Comparison of ENCODE assay signal across 11 mouse cellular contexts in genomic region chr15:7144942-7145341, GRCm38 (mm10). TPM values are rescaled to one million over a fixed set of nuclear protein-coding genes. Genes with fewer than 3 reads are reported as not detected.
DNase-seq lines count a peak whose midpoint lies in the region; ATAC-seq and TF ChIP-seq lines count a peak whose summit lies in the region.
"Had no signal": no experiment of that assay in that cellular context is flagged by ENCODE, and none has a peak within 500 bp of the region (broad histone marks: within the 10 kb centered on the region; RNA-seq: fewer than 3 reads in every experiment).

No protein-coding gene starts in this region.

- no peak overlapping the region for H3K9ac ChIP-seq in heart, adult 2 months (ENCODE audit: low read depth, low read length)
- H3K9ac ChIP-seq in lung, postnatal 0 days (replicated peaks; ENCODE audit: low read depth): no peak overlapping the region
- H3K9ac ChIP-seq in stomach, postnatal 0 days (ENCODE audit: low read length): no peak overlapping the region
- H3K9ac ChIP-seq: midbrain, embryonic 15.5 days had no signal

- peak; percentile 14; the same call in 1 of the 2 replicates for ATAC-seq in lung, postnatal 0 days
- ATAC-seq in stomach, postnatal 0 days (ENCODE audit: low FRiP score, low TSS enrichment): no peak
- ATAC-seq: midbrain, embryonic 15.5 days had no signal

- H3K27ac ChIP-seq in heart, adult 2 months: peak overlapping the region; percentile 64
- H3K27ac ChIP-seq in heart, embryonic 10.5 days: no peak overlapping the region
- H3K27ac ChIP-seq in layer of hippocampus, adult 2 months: peak overlapping the region; percentile 81
- H3K27ac ChIP-seq in lung, postnatal 0 days (ENCODE audit: low read length): peak overlapping the region; percentile 8; the same call in 1 of the 2 replicates
- no peak overlapping the region for H3K27ac ChIP-seq in stomach, postnatal 0 days (replicated peaks)
- H3K27ac ChIP-seq: midbrain, embryonic 15.5 days had no signal

- no peak for TF ChIP-seq POLR2A in heart, adult 2 months (IDR thresholded peaks at IDR 0.05; ENCODE audit: insufficient read depth, low read depth, low read length)

- DNase-seq in cerebellum, postnatal 10 days: peak; percentile 58 to 69
- DNase-seq in cerebellum, postnatal 25 days: no peak
- DNase-seq in heart, adult 2 months: peak; percentile 52 to 60
- DNase-seq in heart, embryonic 10.5 days (ENCODE audit: low spot score): no peak
- DNase-seq in layer of hippocampus, adult 2 months (ENCODE audit: low spot score in 2 of 2): no peak
- DNase-seq in layer of hippocampus, adult 18-20 months (ENCODE audit: low spot score in 2 of 2): no peak
- DNase-seq in lung, postnatal 0 days (ENCODE audit: low spot score): no peak
- no peak for DNase-seq in stomach, postnatal 0 days (ENCODE audit: low spot score)
- DNase-seq: adrenal gland, postnatal 25 days; kidney, postnatal 14 days had no signal

- TF ChIP-seq CTCF in heart, adult 2 months (IDR thresholded peaks at IDR 0.05): no peak
- TF ChIP-seq CTCF in layer of hippocampus, adult 2 months (conservative IDR thresholded peaks at IDR 0.05): no peak
- no peak for TF ChIP-seq CTCF in lung, postnatal 0 days (IDR thresholded peaks at IDR 0.05)
- TF ChIP-seq CTCF in stomach, postnatal 0 days (IDR thresholded peaks at IDR 0.05; ENCODE audit: low read depth): no peak

- H3K4me1 ChIP-seq in heart, adult 2 months (ENCODE audit: control insufficient read depth, insufficient read depth, low read length): peaks cover 35% of the 10 kb centered on the region
- H3K4me1 ChIP-seq in heart, embryonic 10.5 days: peaks cover 32% of the 10 kb centered on the region
- H3K4me1 ChIP-seq in lung, postnatal 0 days (ENCODE audit: insufficient read depth, low read depth, low read length): peaks cover 24% of the 10 kb centered on the region
- 0 out of 2 replicates have a peak, but pooled peaks cover 3% of the 10 kb centered on the region for H3K4me1 ChIP-seq in stomach, postnatal 0 days (replicated peaks; ENCODE audit: control insufficient read depth, insufficient read depth)

- intact Hi-C loops in heart, adult 2 months (cut with DNase I): no loop called here

- peak overlapping the region; percentile 24 for H3K4me3 ChIP-seq in heart, adult 2 months
- no peak overlapping the region for H3K4me3 ChIP-seq in heart, embryonic 10.5 days
- H3K4me3 ChIP-seq in layer of hippocampus, adult 2 months: no peak overlapping the region; the same call in 1 of the 2 replicates
- no peak overlapping the region for H3K4me3 ChIP-seq in lung, postnatal 0 days (ENCODE audit: low read depth, low read length)
- no peak overlapping the region for H3K4me3 ChIP-seq in stomach, postnatal 0 days (ENCODE audit: low read depth, low read length)
- H3K4me3 ChIP-seq: midbrain, embryonic 15.5 days had no signal

- H3K9me3 ChIP-seq in heart, embryonic 10.5 days: no peaks in the 10 kb centered on the region
- no peaks in the 10 kb centered on the region for H3K9me3 ChIP-seq in lung, postnatal 0 days (ENCODE audit: low read length)
- no peaks in the 10 kb centered on the region for H3K9me3 ChIP-seq in stomach, postnatal 0 days (ENCODE audit: control insufficient read depth, low read length)
- H3K9me3 ChIP-seq: midbrain, embryonic 15.5 days had no signal

- H3K79me2 ChIP-seq in heart, adult 2 months (replicated peaks; ENCODE audit: control insufficient read depth, insufficient read depth, low read length): peaks cover 17% of the 10 kb centered on the region

- peaks cover 9% of the 10 kb centered on the region for H3K36me3 ChIP-seq in heart, adult 2 months (ENCODE audit: control insufficient read depth, insufficient read depth, low read length)
- no peaks in the 10 kb centered on the region for H3K36me3 ChIP-seq in heart, embryonic 10.5 days
- no peaks in the 10 kb centered on the region for H3K36me3 ChIP-seq in lung, postnatal 0 days (ENCODE audit: insufficient read depth, low read length)
- H3K36me3 ChIP-seq in stomach, postnatal 0 days (ENCODE audit: control insufficient read depth, insufficient read depth, low read length): no peaks in the 10 kb centered on the region
- H3K36me3 ChIP-seq: midbrain, embryonic 15.5 days had no signal

- 18% methylated on average over 9 of the region's 9 CpGs for WGBS in heart, adult 2 months
- 75% methylated on average over 9 of the region's 9 CpGs for WGBS in heart, embryonic 10.5 days
- 38% methylated on average over 9 of the region's 9 CpGs for WGBS in lung, postnatal 0 days
- WGBS in stomach, postnatal 0 days: 54% methylated on average over 9 of the region's 9 CpGs

- TF ChIP-seq EP300 in heart, adult 2 months (IDR thresholded peaks at IDR 0.05; ENCODE audit: insufficient read depth, low read depth, low read length): peak; percentile 66
- no peak for TF ChIP-seq EP300 in lung, postnatal 0 days (IDR thresholded peaks at IDR 0.05)
- no peak for TF ChIP-seq EP300 in stomach, postnatal 0 days (optimal IDR thresholded peaks at IDR 0.05)

- H3K4me2 ChIP-seq in lung, postnatal 0 days (replicated peaks; ENCODE audit: low read depth, low read length): peak overlapping the region; percentile 30; the same call in 1 of the 2 replicates
- no peak overlapping the region for H3K4me2 ChIP-seq in stomach, postnatal 0 days (replicated peaks; ENCODE audit: low read depth)
- H3K4me2 ChIP-seq: midbrain, embryonic 15.5 days had no signal

- H3K27me3 ChIP-seq in heart, adult 2 months (ENCODE audit: control insufficient read depth, insufficient read depth, low read length): no peaks in the 10 kb centered on the region
- H3K27me3 ChIP-seq in heart, embryonic 10.5 days (ENCODE audit: insufficient read depth, poor library complexity, severe bottlenecking): no peaks in the 10 kb centered on the region
- H3K27me3 ChIP-seq in lung, postnatal 0 days (replicated peaks; ENCODE audit: insufficient read depth, low read length): no peaks in the 10 kb centered on the region
- no peaks in the 10 kb centered on the region for H3K27me3 ChIP-seq in stomach, postnatal 0 days (ENCODE audit: control insufficient read depth, insufficient read depth, low read length)
- H3K27me3 ChIP-seq: midbrain, embryonic 15.5 days had no signal

RNA-seq across cellular contexts. Expression of gene Lifr, which starts 54.5 kb away (rescaled TPM):
- 10 to 100 TPM; 56.2 to 62.9 TPM for total RNA-seq in heart, adult 2 months (2021)
- polyA plus RNA-seq in heart, adult 2 months (2012; rRNA removed): 16.8 and 18.1 TPM in 2 replicates
- 14.6 and 20.5 TPM in 2 replicates for polyA plus RNA-seq in heart, embryonic 10.5 days (2016; fragmentation: Nextera tagmentation; extraction: Ambion mirVana)
- 10 to 100 TPM; 51.3 to 52.9 TPM for total RNA-seq in layer of hippocampus, adult 2 months (2021)
- total RNA-seq in layer of hippocampus, adult 18-20 months (2021): 10 to 100 TPM; 57.9 to 65.4 TPM
- polyA plus RNA-seq in lung, postnatal 0 days (2015; fragmentation: Nextera tagmentation; extraction: Ambion mirVana): 29.7 and 35.5 TPM in 2 replicates
- 15.4 and 15.6 TPM in 2 replicates for polyA plus RNA-seq in stomach, postnatal 0 days (2015; fragmentation: Nextera tagmentation; extraction: Ambion mirVana)

Comparison
In these comparisons a context has a peak if more than half of its experiments do, and no peak if none do; other contexts are left out.
1. DNase-seq: peak in cerebellum, postnatal 10 days (2 of 2) and heart, adult 2 months (2 of 2); none in cerebellum, postnatal 25 days (0 of 2), heart, embryonic 10.5 days (single experiment), layer of hippocampus, adult 2 months (0 of 2), layer of hippocampus, adult 18-20 months (0 of 2), lung, postnatal 0 days (single experiment) and stomach, postnatal 0 days (single experiment).
2. H3K27ac ChIP-seq: peak in heart, adult 2 months (single experiment), layer of hippocampus, adult 2 months (single experiment) and lung, postnatal 0 days (single experiment); none in heart, embryonic 10.5 days (single experiment) and stomach, postnatal 0 days (single experiment).